Mouse (Mus musculus): ENCODE data around the gene Atp2a2. TPM values are rescaled to one million over a fixed set of nuclear protein-coding genes. Genes with fewer than 3 reads are reported as not detected.

Gene Atp2a2
- total RNA-seq (2023) = 10 to 100 TPM; 75.4 to 77.0 TPM

GRCm38 (mm10) chr5:122502077-122502941 lies at the start of gene Atp2a2:
Gene Atp2a2 (minus strand): TSS chr5:122502225.

GRCm38 (mm10) chr5:122421271-122422068 lies 80.6 kb downstream of the Atp2a2 start, which contains the start of gene Anapc7:
Gene Anapc7 (plus strand): TSS chr5:122421693.

Other genes starting within 250 kb of the Atp2a2 start
- 1 to 10 TPM; 8.0 TPM for gene Tctn1, start 237.8 kb downstream of the Atp2a2 start, total RNA-seq (2023)
- gene Pptc7, start 217.9 kb downstream of the Atp2a2 start, total RNA-seq (2023) = 10 to 100 TPM; 14.5 to 18.4 TPM
- gene Rad9b, start 148.0 kb downstream of the Atp2a2 start, total RNA-seq (2023) = 1 to 10 TPM; 1.1 to 2.4 TPM
- 10 to 100 TPM; 57.0 to 59.9 TPM for gene Vps29, start 147.9 kb downstream of the Atp2a2 start, total RNA-seq (2023)
- gene Gpn3, start 130.3 kb downstream of the Atp2a2 start, total RNA-seq (2023) = 10 to 100 TPM; 14.4 to 14.6 TPM
- 1 to 10 TPM; 5.4 to 5.6 TPM for gene Fam216a, start 129.9 kb downstream of the Atp2a2 start, total RNA-seq (2023)
- 100 to 1,000 TPM; 562 to 596 TPM for gene Arpc3, start 110.3 kb downstream of the Atp2a2 start, total RNA-seq (2023)
- gene Anapc7, start 80.5 kb downstream of the Atp2a2 start, total RNA-seq (2023) = 10 to 100 TPM; 24.4 to 26.2 TPM
- gene Ift81, start 112.3 kb upstream of the Atp2a2 start, total RNA-seq (2023) = 1 to 10 TPM; 2.1 to 2.2 TPM
- gene P2rx7, start 141.7 kb upstream of the Atp2a2 start, total RNA-seq (2023) = 10 to 100 TPM; 14.0 to 15.3 TPM
- gene P2rx4, start 205.3 kb upstream of the Atp2a2 start, total RNA-seq (2023) = 10 to 100 TPM; 17.5 to 27.6 TPM